Mouse (Mus musculus) 416B (cell line): Measurements from ENCODE around the gene Olfr301.

Experiments
- DNase-seq: peaks from one replicate; pipeline ENCODE4 v3.0.0; 2011; ENCODE audit warnings: low read depth

The Olfr301 gene

DNA sequence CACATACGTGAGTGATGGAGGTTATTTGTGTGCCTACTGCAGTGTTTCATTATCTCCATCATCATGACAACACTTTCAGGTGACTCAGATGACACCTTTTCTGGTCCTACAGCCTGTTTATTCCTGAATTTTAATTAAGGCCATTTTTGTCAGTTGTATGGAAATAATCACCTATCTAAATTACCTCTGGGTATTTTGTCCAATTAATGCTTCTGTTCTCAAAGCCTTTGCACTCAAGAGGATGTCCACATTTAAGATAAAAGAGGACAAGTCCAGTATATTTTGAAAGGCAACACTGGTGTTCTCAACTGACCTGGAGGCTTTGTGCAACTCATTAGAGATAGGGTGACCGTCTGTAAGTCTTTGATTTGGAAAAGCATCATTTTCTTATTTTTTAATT lies at the start of gene Olfr301:
Gene Olfr301, plus strand, starts transcription at position 301 of the 400 bp plus-strand sequence.
- no peak for DNase-seq

DNA sequence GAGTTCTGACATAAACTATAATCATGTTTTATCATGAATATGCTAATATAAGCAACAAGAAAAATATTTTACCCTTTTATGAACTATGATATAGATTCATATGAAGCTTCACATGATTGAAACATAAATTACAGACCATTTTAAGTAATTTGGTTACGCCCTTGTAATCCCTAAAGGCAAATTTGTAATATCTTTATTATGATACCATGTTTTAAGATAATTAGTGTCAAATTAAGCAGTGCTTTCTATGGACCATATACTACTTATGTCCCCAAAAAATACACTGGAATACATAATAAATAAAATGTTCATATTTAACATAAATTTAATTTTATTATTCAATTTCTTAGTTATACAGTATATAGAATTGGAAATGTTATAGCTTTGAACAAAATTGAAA lies 36.8 kb upstream of the Olfr301 start, which contains the start of gene Olfr305:
Gene Olfr305, minus strand, starts transcription at position 101 of the 400 bp plus-strand sequence.
- DNase-seq = no peak

DNA sequence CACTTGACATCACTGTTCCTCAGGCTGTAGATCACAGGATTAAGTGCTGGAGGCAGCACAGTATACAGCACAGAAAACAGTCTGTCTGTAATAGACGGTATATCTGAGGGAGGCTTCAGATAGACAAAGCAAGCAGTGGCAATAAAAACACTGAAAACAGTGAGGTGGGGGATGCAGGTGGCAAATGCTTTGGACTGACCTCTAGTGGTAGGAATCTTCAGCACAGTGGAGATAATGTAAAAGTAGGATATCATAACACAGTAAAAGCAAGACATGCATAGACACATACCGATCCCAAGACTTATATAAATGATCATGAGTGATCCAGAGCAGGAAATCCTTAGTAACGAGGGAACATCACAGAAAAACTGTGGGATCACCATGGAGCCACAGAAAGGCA lies 17.9 kb upstream of the Olfr301 start:
- DNase-seq = peak; percentile 18

DNA sequence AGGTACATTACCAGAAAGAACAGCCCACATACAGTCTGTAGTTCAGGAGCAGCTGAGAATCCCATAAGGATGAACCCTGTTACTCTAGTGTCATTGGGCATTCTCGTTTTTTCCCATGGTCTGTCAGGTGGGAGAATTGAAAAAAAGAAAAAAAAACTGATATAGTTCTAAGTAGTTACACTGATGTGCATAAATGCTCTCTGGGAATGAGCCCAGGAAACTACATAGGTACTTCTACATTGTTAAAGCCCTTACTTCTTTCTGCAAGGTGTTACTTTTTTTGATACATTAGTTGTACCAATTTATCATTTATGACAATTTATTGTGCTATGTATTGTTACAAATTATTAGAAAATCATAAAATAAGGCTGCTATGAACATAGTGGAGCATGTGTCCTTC lies 17.1 kb upstream of the Olfr301 start, which contains the start of gene Olfr304:
Gene Olfr304, minus strand, starts transcription at position 101 of the 400 bp plus-strand sequence.
- DNase-seq = no peak

DNA sequence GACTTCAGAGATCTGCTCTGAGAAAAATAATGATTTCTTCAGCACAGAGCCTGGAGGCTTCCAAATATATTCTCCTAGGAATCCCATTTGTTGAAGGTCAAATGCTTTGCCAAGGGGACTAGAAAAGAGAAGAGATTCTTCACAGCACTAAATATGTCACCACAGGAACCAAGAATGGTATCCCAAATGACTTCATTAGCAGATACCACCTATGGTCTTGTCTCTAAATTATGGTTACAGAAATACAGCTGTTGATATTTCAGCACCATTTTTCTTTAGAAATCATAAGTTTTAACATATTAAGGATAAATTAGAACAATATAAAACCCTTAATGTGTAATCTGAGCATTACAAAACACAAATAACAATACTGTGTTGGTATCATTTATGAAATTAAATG lies 6.0 kb upstream of the Olfr301 start, which contains the start of gene Olfr303:
Gene Olfr303, minus strand, starts transcription at position 101 of the 400 bp plus-strand sequence.
- no peak for DNase-seq

DNA sequence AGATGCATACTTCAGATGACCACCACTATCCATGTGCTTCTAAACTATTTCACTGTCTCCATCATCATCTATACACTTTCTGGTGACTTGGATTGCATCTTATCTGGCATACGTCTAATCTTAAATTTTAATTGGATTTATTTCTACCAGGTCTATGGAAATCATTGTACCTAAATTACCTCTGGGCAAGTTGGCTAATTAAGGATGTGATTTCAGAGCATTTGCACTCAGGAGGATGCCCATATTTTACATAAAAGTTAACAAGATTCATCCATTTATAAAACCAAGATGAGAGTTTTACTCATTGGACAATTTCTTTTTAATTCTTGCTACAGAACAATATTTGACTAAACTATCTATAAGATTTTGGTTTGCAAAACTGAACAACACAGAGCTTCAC lies 56.0 kb downstream of the Olfr301 start, which contains the start of gene Olfr299:
Gene Olfr299, plus strand, starts transcription at position 301 of the 400 bp plus-strand sequence.
- no peak for DNase-seq
